Mouse (Mus musculus) forebrain, embryonic 13.5 days (tissue): Measurements from ENCODE around the gene Tcirg1. TPM values are rescaled to one million over a fixed set of nuclear protein-coding genes. Genes with fewer than 3 reads are reported as not detected.

Experiments used
- ATAC-seq: fragments of 200-750 bp; cut with Nextera tagmentation; 2 replicates; pipeline ENCODE4 v1.8.0; 2017
- H3K27ac ChIP-seq: fragments of 300-500 bp; sonication (generic); 2 replicates; pipeline ENCODE4 v1.5.1; 2015; ENCODE audit warnings: inconsistent platforms, mild to moderate bottlenecking, moderate library complexity
- H3K27me3 ChIP-seq: fragments of 300-500 bp; sonication (generic); 2 replicates; pipeline ENCODE4 v1.6.1; 2015; ENCODE audit warnings: mild to moderate bottlenecking, inconsistent platforms
- H3K36me3 ChIP-seq: fragments of 300-500 bp; sonication (generic); 2 replicates; pipeline ENCODE4 v1.6.1; 2015; ENCODE audit warnings: mild to moderate bottlenecking, inconsistent platforms; ENCODE audit not compliant: poor library complexity, severe bottlenecking
- H3K4me1 ChIP-seq: fragments of 300-500 bp; sonication (generic); 2 replicates; pipeline ENCODE4 v1.6.1; 2015; ENCODE audit warnings: inconsistent platforms
- H3K4me2 ChIP-seq: fragments of 300-500 bp; sonication (generic); 2 replicates; pipeline ENCODE4 v1.6.1; 2015; ENCODE audit warnings: inconsistent platforms, mild to moderate bottlenecking, moderate library complexity
- H3K4me3 ChIP-seq: fragments of 300-500 bp; sonication (generic); 2 replicates; pipeline ENCODE4 v1.5.1; 2015; ENCODE audit warnings: mild to moderate bottlenecking, inconsistent platforms
- H3K9ac ChIP-seq: fragments of 300-500 bp; sonication (generic); 2 replicates; pipeline ENCODE4 v1.6.1; 2015; ENCODE audit warnings: mild to moderate bottlenecking, inconsistent platforms
- H3K9me3 ChIP-seq: fragments of 300-500 bp; sonication (generic); replicated peaks from 2 replicates; pipeline ENCODE4 v1.6.1; 2016; ENCODE audit warnings: inconsistent platforms
- whole genome bisulfite sequencing: fragments of 180-500 bp; shearing (Covaris S2); methylation state at CpG from one replicate; pipeline ENCODE4 v1.1.7; 2015; 5-methylcytosine and 5-hydroxymethylcytosine counted together
- polyA plus RNA-seq: library from polyadenylated mRNA; unstranded; fragments of >200 nt; fragmentation: Nextera tagmentation; extraction: Ambion mirVana; gene quantifications from 2 replicates; pipeline ENCODE4 v1.2.1, GENCODE M21; 2015

Gene Tcirg1
- polyA plus RNA-seq, 1 experiment from 2014 or later = 10.4 TPM

DNA sequence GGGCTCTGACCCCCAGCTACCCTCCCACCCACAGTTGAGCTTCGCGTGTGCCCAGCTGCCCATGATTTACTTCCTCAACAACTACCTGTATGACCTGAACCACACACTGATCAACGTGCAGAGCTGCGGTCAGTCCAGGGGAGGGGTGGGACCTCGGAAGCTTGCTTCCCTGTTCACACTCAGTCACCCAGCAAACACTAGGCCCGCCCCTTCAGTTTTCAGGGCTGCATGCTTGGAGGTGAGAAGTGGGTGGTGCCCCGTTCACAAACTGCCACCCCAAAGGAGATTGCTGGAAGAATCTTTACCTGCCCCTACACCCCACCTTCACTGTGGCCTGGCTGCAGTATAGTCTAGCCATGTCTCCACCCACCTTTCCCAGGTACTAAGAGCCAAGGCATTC, 35.4 kb upstream of the Tcirg1 start:
- H3K27me3 ChIP-seq = 0 out of 2 replicates have a peak, but pooled peaks cover 4% of the 10 kb centered on the region
- no peak overlapping the region for H3K4me2 ChIP-seq
- ATAC-seq = no peak
- no peak overlapping the region for H3K27ac ChIP-seq
- WGBS = 88% methylated on average over 7 of the region's 7 CpGs
- no peak overlapping the region for H3K9ac ChIP-seq
- no peak overlapping the region for H3K4me3 ChIP-seq
- no peaks in the 10 kb centered on the region for H3K36me3 ChIP-seq
- no peaks in the 10 kb centered on the region for H3K4me1 ChIP-seq
- H3K9me3 ChIP-seq = no peaks in the 10 kb centered on the region

DNA sequence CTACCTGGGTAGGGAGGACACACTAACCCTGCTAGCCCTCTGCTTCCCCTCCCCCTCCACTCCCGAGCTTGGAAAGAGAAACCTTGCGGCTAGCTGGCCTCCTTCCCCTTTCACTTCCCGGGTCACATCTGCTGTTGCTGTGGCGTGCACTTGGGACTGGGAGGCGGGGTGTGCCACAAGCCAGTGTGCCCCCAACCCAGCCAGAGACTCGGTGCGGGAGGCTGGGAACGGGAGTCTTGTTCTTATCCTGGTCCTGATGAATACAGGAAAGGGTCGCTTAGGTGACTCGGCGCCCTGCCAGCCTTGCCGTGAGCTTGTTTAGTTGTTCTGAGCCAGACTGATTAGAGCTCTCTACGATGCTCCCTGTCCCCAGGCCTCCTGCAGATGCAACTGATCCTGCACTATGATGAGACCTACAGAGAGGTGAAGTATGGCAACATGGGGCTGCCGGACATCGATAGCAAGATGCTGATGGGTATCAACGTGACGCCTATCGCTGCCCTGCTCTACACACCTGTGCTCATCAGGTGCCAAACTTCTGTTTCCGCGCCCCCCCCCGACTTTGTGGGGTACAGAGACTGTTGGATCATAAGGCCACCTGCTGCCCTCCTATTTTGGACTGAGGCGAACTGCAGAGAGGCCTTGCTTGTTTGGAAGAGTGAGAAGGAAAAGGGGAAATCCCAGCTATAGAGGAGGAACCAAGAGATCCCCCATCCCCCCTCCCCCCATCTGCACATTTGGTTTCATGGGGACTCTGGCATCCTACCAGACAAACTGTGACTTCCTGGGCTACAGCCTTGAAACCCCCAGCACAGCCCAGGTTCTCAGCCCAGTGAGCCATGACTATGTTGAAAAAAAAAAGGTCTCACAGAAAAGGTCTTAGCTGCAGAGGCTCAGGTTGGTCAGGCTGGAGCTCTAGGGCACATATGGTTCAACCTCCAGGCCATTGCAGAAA, 29.2 kb upstream of the Tcirg1 start:
- ATAC-seq = no peak

GRCm38 (mm10) chr19:3935032-3935895, 28.3 kb upstream of the Tcirg1 start, which contains the start of gene Unc93b1:
TSS of gene Unc93b1 (plus strand) at chr19:3935186.
- 7% methylated on average over 42 of the region's 42 CpGs for WGBS
- no peaks in the 10 kb centered on the region for H3K9me3 ChIP-seq
- peak within 1 kb of the TSS; percentile 40 for H3K4me3 ChIP-seq
- no peak within 1 kb of the TSS for H3K27ac ChIP-seq
- peak; percentile 70 for ATAC-seq
- H3K4me1 ChIP-seq = peaks cover 21% of the 10 kb centered on the region
- H3K27me3 ChIP-seq = peaks cover 25% of the 10 kb centered on the region
- H3K9ac ChIP-seq = peak within 1 kb of the TSS; percentile 57
- H3K36me3 ChIP-seq = no peaks in the 10 kb centered on the region
- peak within 1 kb of the TSS; percentile 75 for H3K4me2 ChIP-seq

More for the DNA sequence above, 29.2 kb upstream of the Tcirg1 start:
- peak overlapping the region; percentile 75 for H3K4me2 ChIP-seq
- peaks cover 15% of the 10 kb centered on the region for H3K4me1 ChIP-seq
- peaks cover 25% of the 10 kb centered on the region for H3K27me3 ChIP-seq
- H3K27ac ChIP-seq = no peak overlapping the region
- WGBS = 6% methylated on average over 22 of the region's 22 CpGs
- H3K36me3 ChIP-seq = no peaks in the 10 kb centered on the region
- no peaks in the 10 kb centered on the region for H3K9me3 ChIP-seq
- H3K4me3 ChIP-seq = peak overlapping the region; percentile 40
- peak overlapping the region; percentile 57 for H3K9ac ChIP-seq

GRCm38 (mm10) chr19:3931716-3932115, 24.8 kb upstream of the Tcirg1 start:
- ATAC-seq = no peak
- 88% methylated on average over 9 of the region's 9 CpGs for WGBS
- H3K27ac ChIP-seq = no peak overlapping the region

GRCm38 (mm10) chr19:3930262-3931057, 23.5 kb upstream of the Tcirg1 start:
- 75% methylated on average over 20 of the region's 21 CpGs for WGBS
- H3K9ac ChIP-seq = no peak overlapping the region
- peaks cover 12% of the 10 kb centered on the region for H3K27me3 ChIP-seq
- H3K9me3 ChIP-seq = no peaks in the 10 kb centered on the region
- H3K36me3 ChIP-seq = no peaks in the 10 kb centered on the region
- no peak overlapping the region for H3K4me3 ChIP-seq
- no peak for ATAC-seq
- no peak overlapping the region for H3K27ac ChIP-seq
- H3K4me2 ChIP-seq = no peak overlapping the region
- peaks cover 25% of the 10 kb centered on the region for H3K4me1 ChIP-seq

More at GRCm38 (mm10) chr19:3931716-3932115, 24.8 kb upstream of the Tcirg1 start:
- Histone ChIP-seq H3K27me3 (peaks cover 24% of the 10 kb centered on the region), H3K4me2 (no peak overlapping the region), H3K4me1 (peaks cover 34% of the 10 kb centered on the region), H3K9ac (no peak overlapping the region), H3K36me3 (no peaks in the 10 kb centered on the region), H3K9me3 (no peaks in the 10 kb centered on the region), H3K4me3 (no peak overlapping the region)

- Histone ChIP-seq H3K4me1 (peaks cover 20% of the 10 kb centered on the region), H3K9me3 (no peaks in the 10 kb centered on the region), H3K27ac (peak within 1 kb of the TSS; percentile 33; the same call in 1 of the 2 replicates), H3K4me2 (no peak within 1 kb of the TSS), H3K9ac (no peak within 1 kb of the TSS), H3K4me3 (no peak within 1 kb of the TSS), H3K27me3 (0 out of 2 replicates have a peak, but pooled peaks cover 5% of the 10 kb centered on the region), H3K36me3 (no peaks in the 10 kb centered on the region)
- 62% methylated on average over 12 of the region's 12 CpGs for WGBS
- ATAC-seq = 0 out of 2 replicates have a peak, but pooled peaks have one; percentile 48
These were observed 22.4 kb upstream of the Tcirg1 start, which contains the start of gene Aldh3b1 for GRCm38 (mm10) chr19:3929211-3929941. TSS of gene Aldh3b1 (minus strand) at chr19:3929808.

- 75% methylated on average over 4 of the region's 4 CpGs for WGBS
- Histone ChIP-seq H3K27ac (no peak overlapping the region; the same call in 1 of the 2 replicates), H3K4me3 (no peak overlapping the region), H3K4me1 (peaks cover 20% of the 10 kb centered on the region), H3K9me3 (no peaks in the 10 kb centered on the region), H3K36me3 (no peaks in the 10 kb centered on the region), H3K27me3 (0 out of 2 replicates have a peak, but pooled peaks cover 2% of the 10 kb centered on the region), H3K4me2 (no peak overlapping the region), H3K9ac (no peak overlapping the region)
- no peak for ATAC-seq
These were observed 21.8 kb upstream of the Tcirg1 start for GRCm38 (mm10) chr19:3928779-3929178.

- Histone ChIP-seq H3K27me3 (no peaks in the 10 kb centered on the region), H3K4me2 (no peak overlapping the region), H3K9me3 (no peaks in the 10 kb centered on the region), H3K4me3 (no peak overlapping the region), H3K9ac (no peak overlapping the region), H3K27ac (no peak overlapping the region), H3K36me3 (no peaks in the 10 kb centered on the region), H3K4me1 (peaks cover 20% of the 10 kb centered on the region)
- no peak for ATAC-seq
- WGBS = 93% methylated on average over 4 of the region's 4 CpGs
These were observed 21.1 kb upstream of the Tcirg1 start for GRCm38 (mm10) chr19:3927989-3928388.

GRCm38 (mm10) chr19:3926685-3927084, 19.8 kb upstream of the Tcirg1 start:
- H3K4me1 ChIP-seq = peaks cover 20% of the 10 kb centered on the region
- H3K9me3 ChIP-seq = no peaks in the 10 kb centered on the region
- no peak overlapping the region for H3K27ac ChIP-seq
- H3K4me3 ChIP-seq = no peak overlapping the region
- WGBS = 69% methylated on average over 6 of the region's 6 CpGs
- H3K4me2 ChIP-seq = no peak overlapping the region
- ATAC-seq = no peak
- H3K9ac ChIP-seq = no peak overlapping the region
- no peaks in the 10 kb centered on the region for H3K36me3 ChIP-seq
- H3K27me3 ChIP-seq = no peaks in the 10 kb centered on the region

GRCm38 (mm10) chr19:3926279-3926678, 19.3 kb upstream of the Tcirg1 start:
- H3K27ac ChIP-seq = no peak overlapping the region
- no peak for ATAC-seq
- no peak overlapping the region for H3K9ac ChIP-seq
- 66% methylated on average over 3 of the region's 3 CpGs for WGBS
- no peaks in the 10 kb centered on the region for H3K27me3 ChIP-seq
- no peak overlapping the region for H3K4me3 ChIP-seq
- H3K9me3 ChIP-seq = no peaks in the 10 kb centered on the region
- no peaks in the 10 kb centered on the region for H3K36me3 ChIP-seq
- peaks cover 20% of the 10 kb centered on the region for H3K4me1 ChIP-seq
- H3K4me2 ChIP-seq = no peak overlapping the region

DNA sequence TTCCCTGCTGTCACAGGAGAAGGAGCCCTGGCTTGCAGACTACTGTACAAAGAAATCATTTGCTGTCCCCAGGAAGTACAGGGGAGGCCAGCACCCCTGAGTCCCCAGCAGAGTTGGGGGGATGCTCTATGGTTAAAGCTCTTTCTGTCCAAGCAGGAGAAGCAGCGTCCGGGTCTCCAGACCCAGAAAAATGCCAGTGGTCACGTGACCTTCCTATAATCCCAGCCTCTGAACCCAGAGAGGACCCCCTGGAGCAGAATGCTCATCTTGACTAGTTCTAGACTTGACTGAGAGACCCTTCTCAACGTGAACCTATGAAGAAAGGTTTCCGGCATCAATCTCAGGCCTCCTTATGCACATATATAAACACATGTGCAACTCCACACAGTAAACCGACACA, 18.9 kb upstream of the Tcirg1 start:
- ATAC-seq = no peak
- H3K4me2 ChIP-seq = no peak overlapping the region
- 85% methylated on average over 6 of the region's 6 CpGs for WGBS

More for the DNA sequence above, 18.9 kb upstream of the Tcirg1 start:
- no peak overlapping the region for H3K4me3 ChIP-seq
- H3K27ac ChIP-seq = no peak overlapping the region
- H3K4me1 ChIP-seq = peaks cover 19% of the 10 kb centered on the region
- no peak overlapping the region for H3K9ac ChIP-seq
- H3K36me3 ChIP-seq = no peaks in the 10 kb centered on the region
- no peaks in the 10 kb centered on the region for H3K27me3 ChIP-seq
- no peaks in the 10 kb centered on the region for H3K9me3 ChIP-seq
